Mouse (Mus musculus): ENCODE results near the gene Abcc4.

DNA sequence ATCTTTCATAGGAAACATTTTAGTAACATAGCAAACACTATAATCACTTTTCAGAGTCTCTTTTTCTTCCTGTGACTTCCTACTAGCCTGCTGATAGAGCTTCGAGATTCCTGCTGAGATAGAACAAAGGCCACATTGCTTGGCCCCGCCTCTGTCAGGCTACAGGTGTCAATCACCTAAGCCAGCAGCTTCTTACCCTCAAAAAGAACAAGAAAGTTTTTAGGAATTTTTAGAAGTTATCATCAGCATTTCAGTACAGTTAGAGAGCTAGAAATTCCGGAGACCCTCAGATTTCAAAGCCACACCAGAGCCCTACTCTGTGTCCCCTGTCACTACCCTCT, 84.6 kb downstream of the Abcc4 start:
- TF ChIP-seq MYC (IDR thresholded peaks at IDR 0.05; ENCODE audit: low read depth, low read length) (no peak), CTCF (conservative IDR thresholded peaks at IDR 0.05 in 1 of 2, IDR thresholded peaks at IDR 0.05 in 1 of 2; ENCODE audit: low read depth in 2 of 2, low read length in 2 of 2) (no peak), TCF12 (IDR thresholded peaks at IDR 0.05; ENCODE audit: low read depth, low read length) (no peak), USF1 (IDR thresholded peaks at IDR 0.05; ENCODE audit: low read depth, low read length) (no peak)
